Comparison of ENCODE assay signal across 7 mouse cellular contexts in genomic region chr10:128547361-128548032, GRCm38 (mm10). TPM values are rescaled to one million over a fixed set of nuclear protein-coding genes. Genes with fewer than 3 reads are reported as not detected.
DNase-seq lines count a peak whose midpoint lies in the region; ATAC-seq lines count a peak whose summit lies in the region.

Gene Zc3h10 (minus strand): TSS chr10:128547774.

- no peaks in the 10 kb centered on the region for H3K27me3 ChIP-seq in intestine, embryonic 16.5 days (replicated peaks; ENCODE audit: control insufficient read depth, insufficient read depth, low read length)
- H3K27me3 ChIP-seq in midbrain, embryonic 11.5 days (ENCODE audit: control insufficient read depth, insufficient read depth, low read length), result no peaks in the 10 kb centered on the region

- H3K4me1 ChIP-seq in intestine, embryonic 16.5 days (ENCODE audit: control insufficient read depth, insufficient read depth, low read length), result 0 out of 2 replicates have a peak, but pooled peaks cover 4% of the 10 kb centered on the region
- peaks cover 9% of the 10 kb centered on the region for H3K4me1 ChIP-seq in midbrain, embryonic 11.5 days (ENCODE audit: control insufficient read depth, insufficient read depth, low read length)

- peak; percentile 90 for ATAC-seq in intestine, embryonic 16.5 days
- ATAC-seq in midbrain, embryonic 11.5 days (ENCODE audit: low FRiP score), result peak; percentile 89

- H3K4me3 ChIP-seq in intestine, embryonic 16.5 days (ENCODE audit: low read length), result peak within 1 kb of the TSS; percentile 72
- peak within 1 kb of the TSS; percentile 76 for H3K4me3 ChIP-seq in midbrain, embryonic 11.5 days (ENCODE audit: low read depth, low read length)

- peak within 1 kb of the TSS; percentile 95 for H3K27ac ChIP-seq in intestine, embryonic 16.5 days (ENCODE audit: low read length)
- peak within 1 kb of the TSS; percentile 91 for H3K27ac ChIP-seq in midbrain, embryonic 11.5 days (ENCODE audit: low read depth, low read length)

- H3K4me2 ChIP-seq in intestine, embryonic 16.5 days (ENCODE audit: low read depth, low read length), result peak within 1 kb of the TSS; percentile 75
- peak within 1 kb of the TSS; percentile 84 for H3K4me2 ChIP-seq in midbrain, embryonic 11.5 days

- DNase-seq in adrenal gland, adult 2 months, result peak; percentile 96
- peak; percentile 91 for DNase-seq in embryo, embryonic 11.5 days (ENCODE audit: low read depth, low spot score)
- peak; percentile 84 to 87 for DNase-seq in gastrocnemius, postnatal 36 days
- DNase-seq in left cerebral cortex, postnatal 36 days (ENCODE audit: low spot score in 2 of 2), result peak; percentile 96 to 97
- peak; percentile 99 for DNase-seq in midbrain, embryonic 11.5 days (ENCODE audit: low spot score, missing footprints)
- peak; percentile 98 for DNase-seq in skeletal muscle tissue, adult 2 months (ENCODE audit: low read depth, low spot score)

- peak within 1 kb of the TSS; percentile 84 for H3K9ac ChIP-seq in intestine, embryonic 16.5 days (ENCODE audit: low read depth, low read length)
- H3K9ac ChIP-seq in midbrain, embryonic 11.5 days (ENCODE audit: low read length), result peak within 1 kb of the TSS; percentile 97

- no peaks in the 10 kb centered on the region for H3K9me3 ChIP-seq in intestine, embryonic 16.5 days (ENCODE audit: control insufficient read depth, low read length)
- no peaks in the 10 kb centered on the region for H3K9me3 ChIP-seq in midbrain, embryonic 11.5 days (ENCODE audit: control insufficient read depth, low read length)

- H3K36me3 ChIP-seq in intestine, embryonic 16.5 days (ENCODE audit: control insufficient read depth, insufficient read depth, low read length), result peaks cover 15% of the 10 kb centered on the region
- H3K36me3 ChIP-seq in midbrain, embryonic 11.5 days (ENCODE audit: control insufficient read depth, insufficient read depth, low read length), result peaks cover 19% of the 10 kb centered on the region

- intact Hi-C loops in gastrocnemius, postnatal 36 days (cut with DNase I), result loop anchor here (5.0 kb wide), 1 partner anchor 50 kb away; the partner anchor contains the start of gene Myl6b
- intact Hi-C loops in left cerebral cortex, postnatal 36 days (cut with DNase I), result loop anchor here (5.0 kb wide), 3 partner anchors 55 to 125 kb away; partner anchors contain the start of genes Myl6, Rps26 and Suox

- 0% methylated on average over 48 of the region's 50 CpGs for WGBS in intestine, embryonic 16.5 days
- under 1% methylated on average over 50 of the region's 50 CpGs for WGBS in midbrain, embryonic 11.5 days

RNA-seq across cellular contexts. Expression of gene Zc3h10, which starts in this region (rescaled TPM):
- total RNA-seq in adrenal gland, adult 2 months (2021), result 10 to 100 TPM; 11.7 to 12.3 TPM
- 16.0 and 16.3 TPM in 2 replicates for polyA plus RNA-seq in adrenal gland, adult 2 months (2012; rRNA removed)
- 1 to 10 TPM; 3.7 to 5.3 TPM for total RNA-seq in gastrocnemius, postnatal 36 days (2021)
- polyA plus RNA-seq in intestine, embryonic 16.5 days (2015; fragmentation: Nextera tagmentation; extraction: Ambion mirVana), result 13.3 and 13.6 TPM in 2 replicates
- total RNA-seq in left cerebral cortex, postnatal 36 days (2021), result 10 to 100 TPM; 14.2 to 15.0 TPM
- 16.0 and 19.0 TPM in 2 replicates for polyA plus RNA-seq in midbrain, embryonic 11.5 days (2014; fragmentation: Nextera tagmentation; extraction: Ambion mirVana)

Comparison
In these comparisons a context has a peak if more than half of its experiments do, and no peak if none do; other contexts are left out.
1. Peak in every context shown above with its lines: DNase-seq, ATAC-seq, H3K4me3 ChIP-seq and H3K27ac ChIP-seq.